Mouse (Mus musculus) liver, embryonic 13.5 days (tissue): ENCODE results near the gene Cacna1c. TPM values are rescaled to one million over a fixed set of nuclear protein-coding genes. Genes with fewer than 3 reads are reported as not detected.

Source experiments
- ATAC-seq: fragments of 200-750 bp; cut with Nextera tagmentation; 2 replicates; pipeline ENCODE4 v1.8.0; 2017; ENCODE audit warnings: low read depth, mild to moderate bottlenecking, moderate number of reproducible peaks, moderate library complexity
- DNase-seq: peaks from one replicate; pipeline ENCODE4 v3.0.0; 2022
- H3K27ac ChIP-seq: fragments of 300-500 bp; sonication (generic); 2 replicates; pipeline ENCODE4 v1.5.1; 2015; ENCODE audit warnings: moderate library complexity, mild to moderate bottlenecking, inconsistent platforms
- H3K27me3 ChIP-seq: fragments of 300-500 bp; sonication (generic); 2 replicates; pipeline ENCODE4 v1.6.1; 2015; ENCODE audit warnings: mild to moderate bottlenecking, inconsistent platforms
- H3K36me3 ChIP-seq: fragments of 300-500 bp; sonication (generic); 2 replicates; pipeline ENCODE4 v1.6.1; 2015; ENCODE audit warnings: mild to moderate bottlenecking, inconsistent platforms
- H3K4me1 ChIP-seq: fragments of 300-500 bp; sonication (generic); replicated peaks from 2 replicates; pipeline ENCODE4 v1.6.1; 2015; ENCODE audit warnings: inconsistent platforms
- H3K4me2 ChIP-seq: fragments of 300-500 bp; sonication (generic); 2 replicates; pipeline ENCODE4 v1.6.1; 2015; ENCODE audit warnings: inconsistent platforms, mild to moderate bottlenecking, moderate library complexity
- H3K4me3 ChIP-seq: fragments of 300-500 bp; sonication (generic); replicated peaks from 2 replicates; pipeline ENCODE4 v1.5.1; 2015; ENCODE audit warnings: mild to moderate bottlenecking, inconsistent platforms
- H3K9ac ChIP-seq: fragments of 300-500 bp; sonication (generic); 2 replicates; pipeline ENCODE4 v1.6.1; 2015; ENCODE audit warnings: mild to moderate bottlenecking, inconsistent platforms
- H3K9me3 ChIP-seq: fragments of 300-500 bp; sonication (generic); replicated peaks from 2 replicates; pipeline ENCODE4 v1.6.1; 2016; ENCODE audit warnings: inconsistent platforms
- WGBS: fragments of 180-500 bp; shearing (Covaris S2); methylation state at CpG from one replicate; pipeline ENCODE4 v1.1.7; 2015; ENCODE audit not compliant: insufficient replicate concordance; 5-methylcytosine and 5-hydroxymethylcytosine counted together
- polyA plus RNA-seq: library from polyadenylated mRNA; unstranded; fragments of >200 nt; fragmentation: Nextera tagmentation; extraction: Ambion mirVana; gene quantifications from 2 replicates; pipeline ENCODE4 v1.2.1, GENCODE M21; 2015

Gene Cacna1c
- polyA plus RNA-seq, 1 experiment from 2014 or later, result 0.25 TPM

DNA sequence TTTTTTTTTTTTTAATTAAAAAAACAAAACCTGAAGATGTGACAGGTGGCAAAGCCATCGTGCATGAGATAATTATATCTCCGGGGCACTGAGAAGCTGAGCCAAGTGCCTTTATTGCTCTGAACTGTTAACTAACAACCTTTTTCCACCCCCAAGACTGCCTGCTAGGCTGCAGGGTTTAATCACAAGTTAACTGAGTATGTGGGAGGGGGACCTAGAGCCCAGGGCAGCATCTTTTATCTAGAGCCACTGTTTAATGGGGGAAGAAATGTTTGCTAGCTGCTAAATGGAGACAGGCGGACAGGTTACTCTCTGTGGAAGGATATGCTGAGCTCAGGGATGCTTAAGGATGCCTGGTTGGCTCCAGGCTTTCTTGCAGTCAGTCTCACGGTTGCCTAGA lies 489.2 kb downstream of the Cacna1c start:
- no peak overlapping the region for H3K27ac ChIP-seq
- H3K27me3 ChIP-seq, result peaks cover 9% of the 10 kb centered on the region; the same call in 1 of the 2 replicates
- ATAC-seq (no peak), DNase-seq (no peak)
- no peak overlapping the region for H3K9ac ChIP-seq
- no peak overlapping the region for H3K4me2 ChIP-seq
- 0 out of 2 replicates have a peak, but pooled peaks cover 5% of the 10 kb centered on the region for H3K4me1 ChIP-seq
- H3K36me3 ChIP-seq, result no peaks in the 10 kb centered on the region
- no peak overlapping the region for H3K4me3 ChIP-seq
- H3K9me3 ChIP-seq, result no peaks in the 10 kb centered on the region
- WGBS, result 58% methylated on average over 4 of the region's 4 CpGs

DNA sequence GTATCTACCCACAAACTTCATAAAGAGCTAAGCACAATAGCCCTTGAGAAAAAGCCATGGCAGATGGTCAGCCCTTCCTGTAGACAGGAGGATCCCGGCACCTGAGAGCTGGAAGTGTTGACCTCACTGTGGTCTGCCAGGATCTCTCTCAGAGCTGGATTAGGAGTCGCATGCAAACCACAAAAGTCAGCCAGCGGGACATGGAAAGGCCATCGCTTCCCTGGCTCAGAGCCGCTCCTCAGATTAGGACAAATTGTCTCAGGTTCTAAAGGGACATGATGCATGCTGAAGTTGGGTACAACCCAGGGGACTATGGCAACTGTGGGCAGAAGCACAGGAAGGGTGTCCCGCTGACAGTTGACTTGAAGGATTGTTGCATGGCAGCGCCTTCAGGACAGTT lies 490.4 kb downstream of the Cacna1c start:
- 80% methylated on average over 7 of the region's 7 CpGs for WGBS
- ATAC-seq, result no peak

DNA sequence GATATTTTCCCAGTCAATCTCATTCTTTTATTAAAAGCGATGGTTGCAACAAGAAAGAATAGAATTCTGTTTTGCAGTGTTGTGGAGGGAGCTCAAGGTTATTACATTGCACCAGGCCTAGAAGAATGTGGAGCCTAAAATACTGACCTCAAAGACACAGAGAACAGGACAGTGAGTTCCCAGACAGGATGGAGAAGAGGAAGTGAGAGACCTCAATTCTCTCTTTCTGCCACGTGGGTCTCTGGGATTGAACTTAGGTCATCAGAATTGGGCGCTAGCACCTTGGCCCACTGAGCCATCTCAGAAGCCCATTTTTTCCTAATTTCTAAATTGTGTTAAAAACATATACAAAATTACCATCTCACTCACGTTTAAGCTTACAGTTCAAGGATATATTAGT lies 501.6 kb downstream of the Cacna1c start:
- Histone ChIP-seq H3K4me1 (no peaks in the 10 kb centered on the region), H3K9me3 (no peaks in the 10 kb centered on the region), H3K4me2 (no peak overlapping the region), H3K27me3 (peaks cover 8% of the 10 kb centered on the region; the same call in 1 of the 2 replicates), H3K36me3 (no peaks in the 10 kb centered on the region), H3K27ac (no peak overlapping the region), H3K9ac (no peak overlapping the region), H3K4me3 (no peak overlapping the region)
- no peak for DNase-seq
- 53% methylated on average over 4 of the region's 4 CpGs for WGBS
- ATAC-seq, result no peak

More for the DNA sequence above, 490.4 kb downstream of the Cacna1c start:
- DNase-seq, result no peak
- H3K9ac ChIP-seq, result no peak overlapping the region
- H3K9me3 ChIP-seq, result no peaks in the 10 kb centered on the region
- H3K4me2 ChIP-seq, result no peak overlapping the region
- H3K27ac ChIP-seq, result no peak overlapping the region
- H3K4me3 ChIP-seq, result no peak overlapping the region
- H3K27me3 ChIP-seq, result peaks cover 9% of the 10 kb centered on the region; the same call in 1 of the 2 replicates
- no peaks in the 10 kb centered on the region for H3K36me3 ChIP-seq
- H3K4me1 ChIP-seq, result 0 out of 2 replicates have a peak, but pooled peaks cover 5% of the 10 kb centered on the region

DNA sequence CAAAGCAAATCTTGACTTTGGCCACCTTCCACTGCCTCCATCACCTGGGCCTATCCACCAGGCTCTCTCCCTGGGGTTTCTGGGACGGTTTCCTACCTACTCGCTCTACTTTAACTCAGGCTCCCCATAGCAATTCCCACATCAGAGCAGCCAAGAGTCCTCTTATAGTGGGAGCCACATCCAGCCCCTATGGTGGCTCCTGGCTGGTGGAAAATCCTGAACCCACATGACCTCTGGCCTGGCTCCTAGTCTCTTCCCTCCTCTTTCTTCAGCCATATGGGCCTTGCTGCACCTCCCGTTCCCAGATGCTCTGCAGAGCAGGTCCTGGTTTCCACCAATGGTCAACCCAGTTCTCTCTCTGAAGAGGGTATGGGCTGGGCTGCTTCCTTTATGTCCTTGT lies 506.8 kb downstream of the Cacna1c start:
- DNase-seq, result no peak
- Histone ChIP-seq H3K4me3 (no peak overlapping the region), H3K27ac (no peak overlapping the region), H3K9me3 (no peaks in the 10 kb centered on the region), H3K36me3 (no peaks in the 10 kb centered on the region), H3K4me2 (no peak overlapping the region), H3K27me3 (peaks cover 10% of the 10 kb centered on the region; the same call in 1 of the 2 replicates), H3K4me1 (no peaks in the 10 kb centered on the region), H3K9ac (no peak overlapping the region)
- ATAC-seq, result no peak
- WGBS, result 74% methylated on average over 3 of the region's 3 CpGs

DNA sequence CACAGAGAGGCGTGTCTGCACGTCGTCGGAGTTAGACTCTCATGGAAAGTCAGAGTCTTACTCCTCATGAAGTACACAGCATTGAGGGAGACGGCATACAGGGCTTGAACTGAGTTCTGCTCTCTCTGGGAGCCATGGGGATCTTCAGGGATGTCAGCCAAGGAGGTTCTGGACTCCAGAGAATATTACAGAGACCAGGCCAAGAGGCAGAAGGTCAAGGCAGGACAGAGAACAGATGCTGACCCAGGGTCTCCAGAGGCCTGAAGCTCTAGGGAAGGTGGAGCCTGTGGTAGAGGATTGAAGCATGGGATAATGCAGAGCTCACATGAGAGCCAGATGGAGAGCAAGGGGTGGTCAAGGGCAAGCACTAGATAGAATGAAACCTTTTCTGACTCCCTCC lies 507.4 kb downstream of the Cacna1c start:
- Histone ChIP-seq H3K4me2 (no peak overlapping the region), H3K9ac (no peak overlapping the region), H3K9me3 (no peaks in the 10 kb centered on the region), H3K4me3 (no peak overlapping the region), H3K36me3 (no peaks in the 10 kb centered on the region), H3K27me3 (peaks cover 9% of the 10 kb centered on the region; the same call in 1 of the 2 replicates), H3K4me1 (no peaks in the 10 kb centered on the region), H3K27ac (no peak overlapping the region)
- no peak for DNase-seq
- no peak for ATAC-seq
- WGBS, result 73% methylated on average over 5 of the region's 5 CpGs

DNA sequence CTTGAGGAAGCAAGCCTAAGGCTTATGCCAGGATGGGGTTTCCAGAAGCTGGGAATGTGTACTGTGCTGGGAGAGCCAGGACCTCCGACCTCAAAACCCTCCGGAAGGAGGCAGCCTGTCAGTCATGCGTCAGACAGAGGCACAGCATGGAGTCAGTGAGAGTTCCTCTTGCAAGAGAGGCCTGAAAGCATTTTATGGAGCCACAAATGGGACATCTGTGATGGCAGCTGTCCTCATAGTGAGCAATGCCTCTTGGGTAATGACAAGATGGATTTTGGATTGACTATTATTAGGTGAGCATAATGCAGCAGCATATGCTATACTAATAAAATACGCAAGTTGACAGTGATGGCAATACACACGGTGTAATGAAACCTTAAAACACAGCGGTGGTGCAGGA lies 515.4 kb downstream of the Cacna1c start:
- Histone ChIP-seq H3K4me1 (no peaks in the 10 kb centered on the region), H3K4me3 (no peak overlapping the region), H3K9ac (no peak overlapping the region), H3K9me3 (no peaks in the 10 kb centered on the region), H3K27ac (no peak overlapping the region), H3K27me3 (no peaks in the 10 kb centered on the region; the same call in 1 of the 2 replicates), H3K36me3 (no peaks in the 10 kb centered on the region), H3K4me2 (no peak overlapping the region)
- WGBS, result 69% methylated on average over 6 of the region's 6 CpGs
- no peak for ATAC-seq
- no peak for DNase-seq

DNA sequence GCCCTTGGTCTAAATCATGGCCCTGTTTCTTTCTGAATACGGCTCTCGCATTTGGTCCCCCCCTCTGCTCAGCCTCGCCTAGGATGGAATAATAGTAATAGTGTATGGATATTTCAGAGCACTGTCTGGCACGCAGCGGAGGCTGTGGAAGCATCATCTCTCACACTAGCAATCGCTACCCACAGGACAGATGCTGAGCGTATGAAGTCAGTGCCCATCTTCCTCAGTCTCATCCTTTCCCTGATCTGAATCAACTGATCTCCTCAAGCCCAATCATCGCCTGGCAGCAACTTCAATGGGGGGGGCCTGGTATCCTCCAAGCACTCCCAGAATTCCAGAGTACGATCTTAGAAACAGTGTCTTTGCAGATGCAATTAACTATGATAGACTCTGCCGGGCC lies 518.2 kb downstream of the Cacna1c start:
- Histone ChIP-seq H3K9me3 (no peaks in the 10 kb centered on the region), H3K27ac (no peak overlapping the region), H3K4me1 (no peaks in the 10 kb centered on the region), H3K27me3 (no peaks in the 10 kb centered on the region), H3K9ac (no peak overlapping the region), H3K4me2 (no peak overlapping the region), H3K36me3 (no peaks in the 10 kb centered on the region), H3K4me3 (no peak overlapping the region)
- ATAC-seq (no peak), DNase-seq (no peak)
- 83% methylated on average over 10 of the region's 10 CpGs for WGBS

DNA sequence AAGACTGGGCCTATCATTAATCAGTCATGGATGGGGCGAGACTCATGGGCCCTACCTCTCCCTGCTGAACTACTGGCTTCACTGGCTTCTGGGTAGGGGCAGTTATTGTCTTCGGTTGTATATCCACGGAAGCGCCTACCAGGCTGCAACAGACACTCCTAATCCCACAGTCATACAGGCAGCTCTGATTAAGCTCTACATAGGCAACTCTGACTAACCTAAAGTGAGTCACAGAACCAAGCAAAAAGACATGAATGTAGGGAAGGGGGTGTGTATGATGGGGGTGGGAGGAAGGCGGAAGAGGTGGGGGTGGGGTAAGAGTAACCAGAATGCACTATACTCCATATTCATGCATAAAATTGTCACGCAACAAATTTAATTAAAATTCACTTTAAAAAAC lies 518.9 kb downstream of the Cacna1c start:
- Histone ChIP-seq H3K27ac (no peak overlapping the region), H3K27me3 (no peaks in the 10 kb centered on the region), H3K4me1 (no peaks in the 10 kb centered on the region), H3K9ac (no peak overlapping the region), H3K36me3 (no peaks in the 10 kb centered on the region), H3K4me3 (no peak overlapping the region), H3K9me3 (no peaks in the 10 kb centered on the region), H3K4me2 (no peak overlapping the region)
- no peak for DNase-seq
- ATAC-seq, result no peak
- WGBS, result 90% methylated on average over 6 of the region's 6 CpGs

DNA sequence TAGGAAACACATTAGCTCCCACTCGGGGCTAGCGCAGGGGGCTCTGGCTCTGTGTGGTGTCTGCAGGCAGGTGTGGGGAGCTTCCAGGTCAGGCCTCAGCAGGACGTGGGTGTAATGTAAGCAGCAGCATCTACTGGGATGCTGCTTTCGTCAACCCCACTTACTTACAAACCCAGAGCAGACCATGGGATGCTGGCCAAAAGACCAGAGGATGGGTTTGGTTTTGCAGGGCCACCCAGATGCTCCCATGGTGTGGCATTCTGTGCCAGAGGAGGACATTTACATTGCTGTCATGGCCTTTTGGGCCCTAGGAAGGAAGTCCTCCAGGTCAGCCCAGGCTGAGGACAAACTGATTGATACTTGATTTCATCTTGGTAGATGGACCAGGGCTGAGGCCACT lies 521.4 kb downstream of the Cacna1c start:
- DNase-seq, result no peak

DNA sequence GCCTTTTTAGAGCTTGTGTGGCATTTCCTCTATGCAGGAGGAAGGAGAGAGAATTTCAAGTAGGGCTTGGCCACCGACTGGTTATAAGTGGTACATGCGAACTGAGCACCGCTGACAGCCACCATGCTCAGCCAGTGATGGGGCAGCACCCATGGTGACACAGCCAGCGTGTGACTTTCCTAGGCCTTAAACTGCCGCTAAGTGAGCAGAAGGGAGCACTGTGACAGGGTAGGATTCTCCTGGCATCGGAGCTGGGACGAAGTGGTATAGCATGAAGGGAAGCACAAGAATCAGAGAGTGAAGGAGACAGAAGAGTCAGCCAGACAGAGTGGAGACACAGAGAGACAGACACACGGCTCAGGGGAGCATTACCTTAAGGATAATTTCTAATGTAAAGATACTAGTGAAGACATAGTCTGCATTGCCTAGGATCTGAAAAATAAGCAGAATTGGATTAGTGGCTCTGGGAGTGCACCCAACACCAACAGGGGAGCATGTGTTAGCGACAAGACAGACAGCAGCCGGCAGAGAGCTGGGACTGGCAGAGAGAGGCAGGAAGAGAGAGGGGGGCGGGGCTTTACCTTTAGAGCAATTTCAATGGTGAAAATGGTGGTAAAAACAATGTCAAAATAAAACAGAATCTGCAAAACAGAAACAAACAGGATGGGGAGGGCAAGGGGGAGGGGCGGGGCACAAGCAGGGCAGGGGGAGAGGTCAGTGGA lies 522.1 kb downstream of the Cacna1c start:
- no peaks in the 10 kb centered on the region for H3K9me3 ChIP-seq
- H3K4me1 ChIP-seq, result no peaks in the 10 kb centered on the region
- no peak for DNase-seq
- H3K27ac ChIP-seq, result no peak overlapping the region
- H3K27me3 ChIP-seq, result no peaks in the 10 kb centered on the region
- H3K4me2 ChIP-seq, result no peak overlapping the region
- 67% methylated on average over 12 of the region's 12 CpGs for WGBS
- H3K36me3 ChIP-seq, result no peaks in the 10 kb centered on the region
- no peak overlapping the region for H3K4me3 ChIP-seq
- ATAC-seq, result no peak
- H3K9ac ChIP-seq, result no peak overlapping the region

More for the DNA sequence above, 521.4 kb downstream of the Cacna1c start:
- no peak overlapping the region for H3K9ac ChIP-seq
- no peaks in the 10 kb centered on the region for H3K27me3 ChIP-seq
- no peak overlapping the region for H3K27ac ChIP-seq
- ATAC-seq, result no peak
- no peak overlapping the region for H3K4me3 ChIP-seq
- no peak overlapping the region for H3K4me2 ChIP-seq
- WGBS, result 65% methylated on average over 4 of the region's 4 CpGs
- no peaks in the 10 kb centered on the region for H3K36me3 ChIP-seq
- H3K4me1 ChIP-seq, result no peaks in the 10 kb centered on the region
- no peaks in the 10 kb centered on the region for H3K9me3 ChIP-seq

DNA sequence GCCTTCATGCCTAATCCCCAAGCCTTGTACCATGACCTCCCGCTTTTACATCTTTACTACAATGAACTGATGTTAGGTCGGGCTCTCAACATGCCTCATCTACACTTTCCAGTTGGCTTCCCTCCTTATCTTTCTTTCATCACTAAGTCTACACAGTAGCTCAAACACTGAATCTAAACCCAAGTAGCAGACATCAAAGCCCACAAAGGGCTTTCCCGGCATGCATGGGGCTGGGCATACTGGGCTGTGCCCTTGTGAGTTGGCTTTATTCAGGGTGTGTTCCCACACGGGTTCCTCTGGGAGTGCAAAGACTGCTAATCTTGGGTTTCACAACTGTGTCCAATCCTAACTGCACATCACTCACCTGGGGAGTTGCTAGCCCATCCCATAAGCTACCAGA lies 542.9 kb downstream of the Cacna1c start:
- Histone ChIP-seq H3K9me3 (no peaks in the 10 kb centered on the region), H3K27me3 (no peaks in the 10 kb centered on the region), H3K36me3 (no peaks in the 10 kb centered on the region), H3K9ac (no peak overlapping the region), H3K4me1 (no peaks in the 10 kb centered on the region), H3K4me2 (no peak overlapping the region), H3K4me3 (no peak overlapping the region), H3K27ac (no peak overlapping the region)
- WGBS, result 57% methylated on average over 4 of the region's 4 CpGs
- no peak for ATAC-seq
- DNase-seq, result no peak

DNA sequence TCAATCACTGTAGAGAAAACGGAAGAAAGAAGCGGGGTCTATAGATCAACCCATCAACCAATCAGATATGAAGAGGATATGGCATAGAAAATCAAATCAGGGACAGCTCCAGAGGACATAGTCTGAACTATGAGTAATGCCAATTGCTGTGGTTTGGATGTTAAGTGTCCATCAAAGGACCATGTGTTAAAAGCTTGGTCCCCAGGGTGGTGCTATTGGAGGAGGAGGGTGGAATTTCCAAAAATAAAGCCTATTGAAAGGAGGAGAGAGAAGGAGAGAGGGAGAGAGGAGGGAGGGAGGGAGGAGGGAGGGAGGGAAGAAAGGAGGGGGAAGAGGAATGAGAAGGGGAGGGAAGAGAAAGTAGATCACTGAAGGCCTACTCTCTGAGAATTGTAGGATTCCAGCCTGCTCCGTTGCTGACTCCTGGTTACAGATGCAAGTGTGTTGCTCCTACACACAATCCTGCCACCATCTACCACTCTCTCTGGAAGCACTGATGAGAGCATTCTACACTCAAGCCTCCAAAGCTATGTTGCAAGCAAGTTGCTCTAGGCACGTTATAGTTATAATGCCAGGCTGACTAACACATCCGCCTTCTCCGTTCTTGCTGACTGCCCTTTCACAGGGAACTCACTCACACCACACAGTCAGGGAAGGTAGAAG lies 547.0 kb downstream of the Cacna1c start:
- Histone ChIP-seq H3K9ac (no peak overlapping the region), H3K9me3 (no peaks in the 10 kb centered on the region), H3K4me3 (no peak overlapping the region), H3K27me3 (no peaks in the 10 kb centered on the region), H3K4me1 (no peaks in the 10 kb centered on the region), H3K36me3 (no peaks in the 10 kb centered on the region), H3K27ac (no peak overlapping the region), H3K4me2 (no peak overlapping the region)
- no peak for DNase-seq
- 81% methylated on average over 6 of the region's 6 CpGs for WGBS
- no peak for ATAC-seq
